Mouse (Mus musculus) limb, embryonic 11.5 days (tissue): Measurements from ENCODE around the gene Hoxc5. TPM values are rescaled to one million over a fixed set of nuclear protein-coding genes. Genes with fewer than 3 reads are reported as not detected.

Source experiments
- ATAC-seq: fragments of 200-750 bp; cut with Nextera tagmentation; 2 replicates; pipeline ENCODE4 v1.8.0; 2017; ENCODE audit warnings: low read depth; ENCODE audit not compliant: insufficient number of reproducible peaks, low FRiP score, low TSS enrichment
- DNase-seq: peaks from one replicate; pipeline ENCODE4 v3.0.0-alpha.2; 2015; ENCODE audit warnings: low spot score
- H3K27ac ChIP-seq: fragments of 300-500 bp; sonication (generic); replicated peaks from 2 replicates; pipeline ENCODE4 v1.5.1; 2014; ENCODE audit warnings: low read depth, mild to moderate bottlenecking, low read length
- H3K27me3 ChIP-seq: fragments of 300-500 bp; sonication (generic); 2 replicates; pipeline ENCODE4 v1.6.1; 2014; ENCODE audit warnings: mild to moderate bottlenecking, low read length, mixed read lengths; ENCODE audit not compliant: control insufficient read depth, insufficient read depth
- H3K36me3 ChIP-seq: fragments of 300-500 bp; sonication (generic); 2 replicates; pipeline ENCODE4 v1.6.1; 2014; ENCODE audit warnings: mild to moderate bottlenecking, low read length, moderate library complexity, mixed read lengths; ENCODE audit not compliant: control insufficient read depth, insufficient read depth
- H3K4me1 ChIP-seq: fragments of 300-500 bp; sonication (generic); 2 replicates; pipeline ENCODE4 v1.6.1; 2014; ENCODE audit warnings: low read length, mixed read lengths; ENCODE audit not compliant: control insufficient read depth, insufficient read depth
- H3K4me2 ChIP-seq: fragments of 300-500 bp; sonication (generic); 2 replicates; pipeline ENCODE4 v1.6.1; 2014; ENCODE audit warnings: low read depth, mild to moderate bottlenecking, moderate library complexity; ENCODE audit not compliant: severe bottlenecking
- H3K4me3 ChIP-seq: fragments of 300-500 bp; sonication (generic); 2 replicates; pipeline ENCODE4 v1.5.1; 2014; ENCODE audit warnings: low read depth, low read length
- H3K9ac ChIP-seq: fragments of 300-500 bp; sonication (generic); 2 replicates; pipeline ENCODE4 v1.6.1; 2014; ENCODE audit warnings: mild to moderate bottlenecking, low read length
- H3K9me3 ChIP-seq: fragments of 300-500 bp; sonication (generic); 2 replicates; pipeline ENCODE4 v1.6.1; 2016; ENCODE audit warnings: low read length; ENCODE audit not compliant: control insufficient read depth
- WGBS: fragments of 180-500 bp; shearing (Covaris S2); extraction: QIAGEN DNeasy Blood & Tissue Kit; methylation state at CpG from one replicate; pipeline ENCODE4 v1.1.7; 2014; 5-methylcytosine and 5-hydroxymethylcytosine counted together
- polyA plus RNA-seq: library from polyadenylated mRNA; unstranded; fragments of >200 nt; fragmentation: Nextera tagmentation; extraction: Ambion mirVana; gene quantifications from 2 replicates; pipeline ENCODE4 v1.2.1, GENCODE M21; 2014

The Hoxc5 gene
- polyA plus RNA-seq, 1 experiment from 2014 or later: 8.3 TPM

GRCm38 (mm10) chr15:103010847-103011555 lies 43.8 kb downstream of the Hoxc5 start:
- DNase-seq: no peak
- Histone ChIP-seq H3K9ac (peak overlapping the region; percentile 55), H3K4me2 (peak overlapping the region; percentile 47), H3K4me3 (peak overlapping the region; percentile 18), H3K4me1 (peaks cover 69% of the 10 kb centered on the region), H3K36me3 (no peaks in the 10 kb centered on the region), H3K9me3 (no peaks in the 10 kb centered on the region), H3K27me3 (peaks cover 67% of the 10 kb centered on the region), H3K27ac (peak overlapping the region; percentile 65; the same call in 1 of the 2 replicates)
- no peak for ATAC-seq
- WGBS: 2% methylated on average over 28 of the region's 28 CpGs

- H3K9me3 ChIP-seq: no peaks in the 10 kb centered on the region
- no peak for DNase-seq
- H3K4me2 ChIP-seq: peak overlapping the region; percentile 36
- H3K4me1 ChIP-seq: peaks cover 66% of the 10 kb centered on the region
- peak overlapping the region; percentile 21 for H3K4me3 ChIP-seq
- no peak for ATAC-seq
- H3K9ac ChIP-seq: peak overlapping the region; percentile 62
- WGBS: 4% methylated on average over 26 of the region's 26 CpGs
- H3K36me3 ChIP-seq: no peaks in the 10 kb centered on the region
- H3K27ac ChIP-seq: 0 out of 2 replicates have a peak overlapping the region, but pooled peaks have one; percentile 22
- H3K27me3 ChIP-seq: peaks cover 73% of the 10 kb centered on the region
These were observed 44.8 kb downstream of the Hoxc5 start for GRCm38 (mm10) chr15:103011928-103012486.

GRCm38 (mm10) chr15:103013238-103013984 lies 46.2 kb downstream of the Hoxc5 start:
- no peaks in the 10 kb centered on the region for H3K36me3 ChIP-seq
- 5% methylated on average over 17 of the region's 17 CpGs for WGBS
- H3K27me3 ChIP-seq: peaks cover 79% of the 10 kb centered on the region
- ATAC-seq: no peak
- H3K9me3 ChIP-seq: no peaks in the 10 kb centered on the region
- H3K4me2 ChIP-seq: peak overlapping the region; percentile 53
- no peak overlapping the region for H3K9ac ChIP-seq
- H3K4me3 ChIP-seq: peak overlapping the region; percentile 29; the same call in 1 of the 2 replicates
- H3K27ac ChIP-seq: no peak overlapping the region
- H3K4me1 ChIP-seq: peaks cover 68% of the 10 kb centered on the region
- DNase-seq: peak; percentile 77

GRCm38 (mm10) chr15:103014166-103015008 lies 47.1 kb downstream of the Hoxc5 start:
- under 1% methylated on average over 54 of the region's 57 CpGs for WGBS
- Histone ChIP-seq H3K4me2 (peak overlapping the region; percentile 53), H3K27me3 (peaks cover 82% of the 10 kb centered on the region), H3K4me3 (peak overlapping the region; percentile 29), H3K27ac (peak overlapping the region; percentile 84), H3K9me3 (no peaks in the 10 kb centered on the region), H3K9ac (peak overlapping the region; percentile 48), H3K36me3 (no peaks in the 10 kb centered on the region), H3K4me1 (peaks cover 68% of the 10 kb centered on the region)
- ATAC-seq: peak; percentile 52
- DNase-seq: peak; percentile 88

GRCm38 (mm10) chr15:103015009-103015399 lies 47.8 kb downstream of the Hoxc5 start:
- Histone ChIP-seq H3K27ac (no peak overlapping the region; the same call in 1 of the 2 replicates), H3K4me3 (peak overlapping the region; percentile 29), H3K9me3 (no peaks in the 10 kb centered on the region), H3K4me1 (peaks cover 63% of the 10 kb centered on the region), H3K4me2 (peak overlapping the region; percentile 53), H3K27me3 (peaks cover 85% of the 10 kb centered on the region), H3K9ac (peak overlapping the region; percentile 48), H3K36me3 (no peaks in the 10 kb centered on the region)
- 0% methylated on average over 28 of the region's 28 CpGs for WGBS
- no peak for DNase-seq
- ATAC-seq: 0 out of 2 replicates have a peak, but pooled peaks have one; percentile 19

GRCm38 (mm10) chr15:103015406-103016166 lies 48.3 kb downstream of the Hoxc5 start:
- Histone ChIP-seq H3K27me3 (peaks cover 86% of the 10 kb centered on the region), H3K4me2 (peak overlapping the region; percentile 53; the same call in 1 of the 2 replicates), H3K9ac (peak overlapping the region; percentile 48), H3K4me3 (peak overlapping the region; percentile 29; the same call in 1 of the 2 replicates), H3K4me1 (peaks cover 57% of the 10 kb centered on the region), H3K9me3 (no peaks in the 10 kb centered on the region), H3K27ac (0 out of 2 replicates have a peak overlapping the region, but pooled peaks have one; percentile 2), H3K36me3 (no peaks in the 10 kb centered on the region)
- DNase-seq (no peak), ATAC-seq (no peak)
- WGBS: 3% methylated on average over 19 of the region's 19 CpGs

GRCm38 (mm10) chr15:103018636-103019035 lies 51.4 kb downstream of the Hoxc5 start, which contains the start of gene Hoxc4:
Gene Hoxc4, plus strand, starts transcription at chr15:103018934.
- ATAC-seq (no peak), DNase-seq (no peak)
- peaks cover 87% of the 10 kb centered on the region for H3K27me3 ChIP-seq
- no peaks in the 10 kb centered on the region for H3K36me3 ChIP-seq
- H3K4me1 ChIP-seq: peaks cover 39% of the 10 kb centered on the region
- no peak within 1 kb of the TSS for H3K4me3 ChIP-seq
- H3K9ac ChIP-seq: no peak within 1 kb of the TSS
- peak within 1 kb of the TSS; percentile 5; the same call in 1 of the 2 replicates for H3K4me2 ChIP-seq
- no peak within 1 kb of the TSS for H3K27ac ChIP-seq
- no peaks in the 10 kb centered on the region for H3K9me3 ChIP-seq
- 2% methylated on average over 9 of the region's 9 CpGs for WGBS
